Mouse (Mus musculus) T-helper 2 cell (primary cell): ENCODE data around the gene Ahnak2.

ENCODE experiments used
- in situ Hi-C: fragments of 300-600 bp; cut with MboI, MseI; formaldehyde crosslinking; loops from one replicate; pipeline ENCODE4 v1.15.1; 2025; ENCODE audit warnings: high pct_unique_total_duplicates

Ahnak2 gene

GRCm38 (mm10) chr12:112737081-112737480 is 65.4 kb downstream of the Ahnak2 start:
- in situ Hi-C loops: no loop called here

GRCm38 (mm10) chr12:112736636-112736925 is 65.9 kb downstream of the Ahnak2 start:
- in situ Hi-C loops: no loop called here

DNA sequence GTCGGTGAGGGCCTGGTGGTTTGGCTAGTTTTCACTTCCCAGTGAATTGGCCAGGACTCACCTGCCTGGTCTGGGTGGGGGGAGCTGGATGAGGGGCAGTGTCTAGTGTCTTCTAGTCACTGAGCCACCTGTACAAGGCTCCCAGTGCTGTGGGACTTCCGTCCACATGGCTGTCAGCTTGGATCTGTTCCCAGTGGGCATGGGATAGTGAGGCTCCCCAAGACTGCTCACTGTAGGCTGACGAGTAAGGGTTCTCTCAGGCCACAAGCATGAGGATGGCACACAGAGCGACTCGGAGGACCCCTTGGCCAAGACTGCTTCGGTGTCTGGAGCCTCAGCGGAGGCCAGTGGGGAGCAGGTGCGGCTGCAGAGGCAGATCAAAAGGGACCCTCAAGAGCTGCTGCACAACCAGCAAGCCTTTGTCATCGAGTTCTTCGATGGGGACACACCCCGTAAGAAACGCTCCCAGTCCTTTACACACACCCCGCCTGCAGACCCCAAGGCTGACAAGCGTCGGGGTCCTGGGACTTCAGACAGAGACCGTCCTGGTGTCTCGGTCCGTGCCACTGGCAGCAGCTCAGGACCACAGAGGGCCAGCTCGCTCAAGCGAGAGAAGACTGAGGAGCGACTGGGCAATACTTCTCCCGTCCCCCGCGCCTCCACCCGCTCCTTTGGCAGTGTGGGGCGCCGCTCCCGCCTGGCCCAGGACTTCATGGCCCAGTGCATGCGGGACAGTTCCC is 66.4 kb downstream of the Ahnak2 start:
- in situ Hi-C loops: no loop called here

GRCm38 (mm10) chr12:112734881-112735655 is 67.4 kb downstream of the Ahnak2 start:
- in situ Hi-C loops: no loop called here

GRCm38 (mm10) chr12:112734108-112734820 is 68.2 kb downstream of the Ahnak2 start:
- in situ Hi-C loops: no loop called here

DNA sequence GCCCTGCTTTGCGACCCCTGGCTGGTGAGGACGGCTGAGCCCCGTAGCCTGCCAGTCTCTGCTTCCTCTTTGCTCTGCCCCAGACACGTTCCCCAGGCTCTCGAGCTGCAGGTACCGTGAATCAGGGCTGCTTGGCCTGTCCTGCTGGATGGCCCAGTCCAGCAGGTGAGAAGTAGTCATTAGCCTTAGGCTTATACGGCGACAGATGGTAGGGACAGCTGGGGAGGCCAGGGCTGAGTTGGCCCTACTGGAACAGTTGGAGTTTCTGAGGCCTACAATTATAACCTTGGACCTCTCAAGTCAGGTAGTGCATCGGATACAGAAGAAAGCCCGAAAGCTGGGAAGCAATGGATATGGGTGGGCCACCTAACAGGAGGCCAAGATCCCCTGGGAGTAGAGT is 69.9 kb downstream of the Ahnak2 start:
- in situ Hi-C loops: no loop called here

DNA sequence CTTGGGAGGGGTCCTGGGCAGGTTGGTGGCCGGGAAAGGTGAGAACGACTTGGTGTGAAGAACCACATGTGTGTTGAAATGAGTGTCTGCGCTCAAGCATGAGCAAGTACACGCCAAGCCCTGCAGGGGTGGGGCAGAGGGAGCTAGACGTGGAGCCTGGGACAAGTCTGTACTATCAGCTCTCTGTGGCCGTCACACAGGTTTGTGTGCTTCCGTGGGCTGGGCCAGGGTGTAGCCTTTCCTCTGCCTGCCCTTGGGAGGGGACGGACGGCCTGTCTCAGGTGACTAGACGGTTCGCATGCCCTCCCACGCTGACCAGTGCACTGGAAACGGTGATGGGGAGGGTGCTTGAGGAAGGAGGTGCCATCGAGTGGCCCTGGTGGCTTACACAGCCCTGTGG is 71.6 kb downstream of the Ahnak2 start:
- in situ Hi-C loops: no loop called here

- in situ Hi-C loops: no loop called here
Measured at GRCm38 (mm10) chr12:112727801-112728200, 74.7 kb downstream of the Ahnak2 start.

- in situ Hi-C loops: no loop called here
Measured at GRCm38 (mm10) chr12:112724077-112724805, 78.2 kb downstream of the Ahnak2 start.

DNA sequence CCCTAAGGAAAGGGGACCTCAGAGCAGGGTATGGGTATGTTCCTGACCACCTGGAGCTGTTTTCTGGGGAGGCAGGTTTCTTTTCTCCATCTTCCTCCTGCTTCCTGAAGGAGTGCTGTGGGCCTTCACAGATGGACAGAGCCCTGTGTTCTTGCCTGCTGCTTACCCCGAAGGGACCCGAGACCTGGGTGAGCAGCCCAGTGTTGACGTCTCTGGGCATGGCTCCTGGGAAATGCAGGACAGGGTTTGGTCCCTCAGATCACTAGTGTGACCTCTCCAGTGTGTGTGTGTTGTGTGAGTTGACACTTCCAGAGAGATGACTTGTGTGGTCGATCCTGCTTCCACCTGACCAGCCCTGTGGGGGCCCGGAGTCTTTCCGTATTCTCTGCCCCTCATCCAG is 79.0 kb downstream of the Ahnak2 start:
- in situ Hi-C loops: no loop called here

- in situ Hi-C loops: no loop called here
Measured at GRCm38 (mm10) chr12:112723028-112723330, 79.5 kb downstream of the Ahnak2 start.

GRCm38 (mm10) chr12:112722240-112723027 is 80.0 kb downstream of the Ahnak2 start:
- in situ Hi-C loops: no loop called here
